Mouse (Mus musculus): Measurements from ENCODE around the gene Stxbp4.

GRCm38 (mm10) chr11:90586203-90586602 is 51.7 kb downstream of the Stxbp4 start:
- TF ChIP-seq CTCF (IDR thresholded peaks at IDR 0.05; ENCODE audit: low read depth, low read length) (no peak), POLR2A (IDR thresholded peaks at IDR 0.05; ENCODE audit: borderline replicate concordance, low read depth, low read length) (no peak)
